ENCODE assay signal across 15 mouse cellular contexts in the genomic region with DNA sequence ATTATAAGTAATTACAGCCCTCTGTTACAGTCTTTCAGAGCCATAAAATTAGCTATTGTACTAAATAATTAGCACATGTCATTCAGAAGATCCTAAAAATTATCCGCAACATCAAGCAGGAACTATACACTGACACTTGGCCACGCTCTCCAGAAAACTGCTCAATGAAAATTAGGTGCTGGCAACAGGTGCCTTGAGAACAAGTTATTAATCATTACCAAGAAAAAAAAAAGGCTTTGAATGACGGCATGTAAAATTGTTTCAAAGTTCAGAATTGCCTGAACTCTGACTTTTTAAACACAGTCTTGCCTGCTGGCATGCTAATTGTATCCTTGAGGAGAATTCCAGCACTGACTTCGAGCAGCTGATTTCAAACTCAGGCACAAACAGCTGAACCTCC.
"Had no signal": no experiment of that assay in that cellular context is flagged by ENCODE, and none has a peak within 500 bp of the region (broad histone marks: within the 10 kb centered on the region; RNA-seq: fewer than 3 reads in every experiment).

No protein-coding gene starts in this region.

- H3K36me3 ChIP-seq: limb, embryonic 12.5 days; liver, embryonic 15.5 days; midbrain, embryonic 10.5 days; neural tube, embryonic 15.5 days had no signal

- ATAC-seq: lung, postnatal 0 days had no signal

- H3K4me2 ChIP-seq: limb, embryonic 12.5 days; liver, embryonic 15.5 days; neural tube, embryonic 15.5 days had no signal

- DNase-seq: liver; lung, adult 2 months; lung, postnatal 4 days; midbrain, embryonic 14.5 days; right cerebral cortex, postnatal 4 days; spleen, adult 18-20 months; thymus, adult 18-20 months; thymus, postnatal 14 days had no signal

- H3K9me3 ChIP-seq: limb, embryonic 12.5 days; neural tube, embryonic 15.5 days had no signal

- H3K9ac ChIP-seq: limb, embryonic 12.5 days; liver, embryonic 15.5 days; neural tube, embryonic 15.5 days had no signal

- H3K27me3 ChIP-seq: limb, embryonic 12.5 days; liver, embryonic 15.5 days had no signal

- H3K27ac ChIP-seq: layer of hippocampus, adult 2 months; limb, embryonic 12.5 days; liver, embryonic 15.5 days; midbrain, embryonic 10.5 days; neural tube, embryonic 15.5 days had no signal

- H3K4me1 ChIP-seq: limb, embryonic 12.5 days; liver, embryonic 15.5 days; midbrain, embryonic 10.5 days; neural tube, embryonic 15.5 days had no signal

- H3K4me3 ChIP-seq: layer of hippocampus, adult 2 months; limb, embryonic 12.5 days; liver, embryonic 15.5 days; midbrain, embryonic 10.5 days; myocyte; neural tube, embryonic 15.5 days had no signal
